Mouse (Mus musculus) megakaryocyte, embryonic 14.5 days (primary cell): Measurements from ENCODE around the gene Nfix. TPM values are rescaled to one million over a fixed set of nuclear protein-coding genes. Genes with fewer than 3 reads are reported as not detected.

Experiments
- H3K27me3 ChIP-seq: replicated peaks from 2 replicates; pipeline ENCODE3; 2012; ENCODE audit warnings: inconsistent platforms
- H3K36me3 ChIP-seq: replicated peaks from 2 replicates; pipeline ENCODE3; 2012; ENCODE audit warnings: low read length, inconsistent platforms, mixed read lengths
- H3K4me1 ChIP-seq: 2 replicates; pipeline ENCODE4 v1.6.1; 2012; ENCODE audit warnings: inconsistent platforms
- H3K4me3 ChIP-seq: replicated peaks from 2 replicates; pipeline ENCODE3; 2012; ENCODE audit warnings: moderate library complexity, mild to moderate bottlenecking, inconsistent platforms
- H3K9me3 ChIP-seq: 2 replicates; pipeline ENCODE4 v1.6.1; 2012; ENCODE audit warnings: inconsistent platforms
- FLI1 ChIP-seq: IDR thresholded peaks from 2 replicates; pipeline ENCODE4 v1.6.1; 2012; ENCODE audit warnings: low read length, inconsistent platforms, mixed read lengths
- GATA1 ChIP-seq: IDR thresholded peaks from 3 replicates; pipeline ENCODE4 v1.6.1; 2012; ENCODE audit warnings: mixed read lengths, low read length, inconsistent platforms, borderline replicate concordance
- polyA plus RNA-seq: library from polyadenylated mRNA; stranded (reverse); fragments of >175 nt; gene quantifications from 2 replicates; pipeline ENCODE4 v1.2.3, GENCODE M21; 2012; ENCODE audit warnings: low replicate concordance; ENCODE audit not compliant: insufficient read depth

The Nfix gene
- polyA plus RNA-seq, 1 experiment = 18.4 TPM

GRCm38 (mm10) chr8:84650213-84650612 is 149.9 kb downstream of the Nfix start:
- H3K4me1 ChIP-seq = peaks cover 21% of the 10 kb centered on the region

More at GRCm38 (mm10) chr8:84650213-84650612, 149.9 kb downstream of the Nfix start:
- Histone ChIP-seq H3K36me3 (no peaks in the 10 kb centered on the region), H3K9me3 (no peaks in the 10 kb centered on the region), H3K27me3 (no peaks in the 10 kb centered on the region), H3K4me3 (no peak overlapping the region)
- TF ChIP-seq FLI1 = no peak
- no peak for TF ChIP-seq GATA1

Other genes starting within 250 kb of the Nfix start
- 106 and 333 TPM in 2 replicates for gene Ier2, start 137.5 kb downstream of the Nfix start, polyA plus RNA-seq
- 107 and 120 TPM in 2 replicates for gene Trmt1, start 114.0 kb downstream of the Nfix start, polyA plus RNA-seq
- gene Nacc1, start 112.5 kb downstream of the Nfix start, polyA plus RNA-seq = 144 and 266 TPM in 2 replicates
- 347 and 510 TPM in 2 replicates for gene Lyl1, start 98.9 kb downstream of the Nfix start, polyA plus RNA-seq
- gene G430095P16Rik, start 77.3 kb downstream of the Nfix start, polyA plus RNA-seq = 2.7 and 19.7 TPM in 2 replicates
- gene Dand5, start 22.5 kb upstream of the Nfix start, polyA plus RNA-seq = 3.1 TPM in 1 of 2 replicates, not detected in the other
- gene Gadd45gip1, start 31.2 kb upstream of the Nfix start, polyA plus RNA-seq = 37.4 and 49.3 TPM in 2 replicates
- gene Rad23a, start 40.3 kb upstream of the Nfix start, polyA plus RNA-seq = 338 and 623 TPM in 2 replicates
- 235 and 510 TPM in 2 replicates for gene Calr, start 46.6 kb upstream of the Nfix start, polyA plus RNA-seq
- gene Farsa, start 56.6 kb upstream of the Nfix start, polyA plus RNA-seq = 30.7 and 64.8 TPM in 2 replicates
- gene Syce2, start 71.8 kb upstream of the Nfix start, polyA plus RNA-seq = 24.3 and 63.0 TPM in 2 replicates
- 13.9 and 24.1 TPM in 2 replicates for gene Gcdh, start 93.6 kb upstream of the Nfix start, polyA plus RNA-seq
- 7.9 and 11.9 TPM in 2 replicates for gene Klf1, start 101.6 kb upstream of the Nfix start, polyA plus RNA-seq
- gene Dnase2a, start 108.2 kb upstream of the Nfix start, polyA plus RNA-seq = 3.5 and 13.5 TPM in 2 replicates
- gene Mast1, start 137.0 kb upstream of the Nfix start, polyA plus RNA-seq = 0.20 TPM in 1 of 2 replicates, not detected in the other
- gene Rtbdn, start 146.6 kb upstream of the Nfix start, polyA plus RNA-seq = not detected in 2 replicates
- not detected in 2 replicates for gene Gm49661, start 169.1 kb upstream of the Nfix start, polyA plus RNA-seq
- gene Prdx2, start 169.2 kb upstream of the Nfix start, polyA plus RNA-seq = 68.6 and 73.1 TPM in 2 replicates
- 248 and 286 TPM in 2 replicates for gene Rnaseh2a, start 169.4 kb upstream of the Nfix start, polyA plus RNA-seq
- 743 and 797 TPM in 2 replicates for gene Junb, start 178.4 kb upstream of the Nfix start, polyA plus RNA-seq
- 7.3 and 8.9 TPM in 2 replicates for gene Hook2, start 190.3 kb upstream of the Nfix start, polyA plus RNA-seq
- gene Best2, start 214.2 kb upstream of the Nfix start, polyA plus RNA-seq = 0.27 TPM in 1 of 2 replicates, not detected in the other
- gene Asna1, start 224.9 kb upstream of the Nfix start, polyA plus RNA-seq = 103 and 181 TPM in 2 replicates
- gene Trir, start 226.5 kb upstream of the Nfix start, polyA plus RNA-seq = 123 and 539 TPM in 2 replicates
- gene Tnpo2, start 236.6 kb upstream of the Nfix start, polyA plus RNA-seq = 5.1 and 5.3 TPM in 2 replicates